Mouse (Mus musculus) leukemia stem cell, adult 10-12 weeks (primary cell): ENCODE results near the gene Mtus2. TPM values are rescaled to one million over a fixed set of nuclear protein-coding genes. Genes with fewer than 3 reads are reported as not detected.

ENCODE experiments used
- polyA plus RNA-seq: library from polyadenylated mRNA; stranded (reverse); fragments of >175 nt; gene quantifications from 2 replicates; pipeline ENCODE4 v1.2.3, GENCODE M21; 2012; ENCODE audit warnings: low replicate concordance

Gene Mtus2
- 0.10 TPM in 1 of 2 replicates, not detected in the other for polyA plus RNA-seq

DNA sequence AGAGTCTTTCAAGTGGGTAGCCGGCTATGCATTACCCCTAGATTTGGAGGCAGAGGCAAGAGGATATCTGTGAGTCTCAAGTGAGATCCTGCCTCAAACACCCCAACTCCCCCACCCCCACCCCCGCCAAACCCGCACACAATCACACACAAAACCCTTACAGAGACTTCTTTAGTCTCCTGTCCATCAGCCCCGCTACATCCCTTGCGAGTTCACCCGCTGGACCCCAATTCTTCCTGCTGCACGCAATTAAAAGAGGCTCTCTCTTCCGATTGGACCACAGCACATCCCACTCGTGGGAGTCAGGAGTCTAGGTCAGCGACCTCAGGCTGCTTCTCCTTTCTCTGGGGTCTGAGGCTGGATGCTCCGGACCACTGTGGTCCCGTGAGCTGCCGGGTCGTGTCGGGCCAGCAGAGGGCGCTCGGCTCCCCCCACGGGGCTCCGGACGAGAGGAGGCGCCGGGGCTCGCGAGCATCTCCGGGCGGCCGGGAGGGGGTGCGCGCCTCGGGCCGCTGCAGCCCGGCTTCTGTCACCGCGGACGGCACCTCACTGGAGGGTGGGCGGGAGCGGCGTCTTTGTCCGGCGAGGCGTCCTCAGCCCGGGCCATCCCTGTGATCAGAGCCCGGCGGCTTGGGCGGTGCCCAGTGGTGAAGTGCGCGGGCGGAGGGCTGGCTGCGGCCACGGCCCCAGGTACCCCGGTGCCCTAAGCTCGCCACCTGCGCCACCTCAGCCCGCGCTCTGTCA is at the start of gene Mtus2:
Gene Mtus2, plus strand, starts transcription at position 500 of the 744 bp plus-strand sequence.

Other genes starting within 250 kb of the Mtus2 start
- gene Flt1, start 231.3 kb upstream of the Mtus2 start, polyA plus RNA-seq, result 0.62 and 0.97 TPM in 2 replicates
- gene Pomp, start 96.9 kb upstream of the Mtus2 start, polyA plus RNA-seq, result 12.1 and 13.5 TPM in 2 replicates
- gene Slc46a3, start 62.5 kb upstream of the Mtus2 start, polyA plus RNA-seq, result 9.3 and 12.3 TPM in 2 replicates